Mouse (Mus musculus) heart, adult 2 months (tissue): Measurements from ENCODE around the gene Lin9. TPM values are rescaled to one million over a fixed set of nuclear protein-coding genes. Genes with fewer than 3 reads are reported as not detected.

ENCODE experiments used
- DNase-seq, 2 experiments: peaks; one replicate each; pipeline ENCODE4 v3.0.0; 2021
- H3K27ac ChIP-seq: fragments of 200-600 bp; 2 replicates; pipeline ENCODE4 v1.8.1; 2022
- H3K27me3 ChIP-seq: fragments of 200-500 bp; 2 replicates; pipeline ENCODE4 v1.6.1; 2012; ENCODE audit warnings: mild to moderate bottlenecking, low read length, inconsistent platforms, mixed read lengths; ENCODE audit not compliant: control insufficient read depth, insufficient read depth
- H3K36me3 ChIP-seq: fragments of 200-500 bp; 2 replicates; pipeline ENCODE4 v1.6.1; 2012; ENCODE audit warnings: low read length, inconsistent platforms; ENCODE audit not compliant: control insufficient read depth, insufficient read depth
- H3K4me1 ChIP-seq: fragments of 200-500 bp; 2 replicates; pipeline ENCODE4 v1.6.1; 2011; ENCODE audit warnings: low read length; ENCODE audit not compliant: control insufficient read depth, insufficient read depth
- H3K4me3 ChIP-seq: fragments of 200-600 bp; 2 replicates; pipeline ENCODE4 v1.8.1; 2022
- H3K79me2 ChIP-seq: fragments of 200-500 bp; replicated peaks from 2 replicates; pipeline ENCODE4 v1.6.1; 2012; ENCODE audit warnings: mild to moderate bottlenecking, inconsistent platforms, low read length, moderate library complexity, mixed read lengths; ENCODE audit not compliant: control insufficient read depth, insufficient read depth
- H3K9ac ChIP-seq: fragments of 200-500 bp; 2 replicates; pipeline ENCODE4 v1.6.1; 2012; ENCODE audit warnings: low read depth, mild to moderate bottlenecking, control low read depth, inconsistent platforms, low read length, mixed read lengths
- CTCF ChIP-seq: fragments of 200-600 bp; IDR thresholded peaks from 2 replicates; pipeline ENCODE4 v1.8.1; 2022; ENCODE audit warnings: antibody characterized with exemption, mild to moderate bottlenecking, moderate library complexity
- EP300 ChIP-seq: fragments of 200-500 bp; IDR thresholded peaks from 2 replicates; pipeline ENCODE4 v1.6.1; 2011; ENCODE audit warnings: low read depth, low read length, control low read depth; ENCODE audit not compliant: insufficient read depth
- POLR2A ChIP-seq: fragments of 200-500 bp; IDR thresholded peaks from 2 replicates; pipeline ENCODE4 v1.6.1; 2011; ENCODE audit warnings: mild to moderate bottlenecking, low read depth, low read length, control low read depth; ENCODE audit not compliant: insufficient read depth
- WGBS: fragments of 180-500 bp; shearing (Covaris S2); methylation state at CpG from one replicate; pipeline ENCODE4 v1.1.7; 2018; 5-methylcytosine and 5-hydroxymethylcytosine counted together
- intact Hi-C: fragments of 180-260 bp; cut with DNase I; formaldehyde crosslinking; loops from one replicate; pipeline ENCODE4 v1.15.1; 2025
- polyA plus RNA-seq: library from polyadenylated mRNA; depleted of rRNA; stranded (reverse); fragments of >200 nt; gene quantifications from 2 replicates; pipeline ENCODE4 v1.2.3, GENCODE M21; 2012
- total RNA-seq, 2 experiments: library from RNA; stranded (reverse); gene quantifications; 2 replicates each; pipeline ENCODE4 v1.2.3; 2021

The Lin9 gene
- total and polyA plus RNA-seq, 3 experiments: 1.5 to 2.4 (median 2.2) TPM

GRCm38 (mm10) chr1:180696626-180697352 is 55.8 kb downstream of the Lin9 start, which contains the start of gene Mixl1:
Gene Mixl1, minus strand, starts transcription at chr1:180697034.
- no peaks in the 10 kb centered on the region for H3K4me1 ChIP-seq
- WGBS: 1% methylated on average over 79 of the region's 79 CpGs
- no peak for DNase-seq
- TF ChIP-seq POLR2A (no peak), EP300 (no peak), CTCF (no peak)
- peak within 1 kb of the TSS; percentile 14; the same call in 1 of the 2 replicates for H3K4me3 ChIP-seq
- H3K9ac ChIP-seq: no peak within 1 kb of the TSS
- intact Hi-C loops: no loop called here
- H3K79me2 ChIP-seq: no peaks in the 10 kb centered on the region
- H3K36me3 ChIP-seq: no peaks in the 10 kb centered on the region
- H3K27ac ChIP-seq: no peak within 1 kb of the TSS
- peaks cover 8% of the 10 kb centered on the region for H3K27me3 ChIP-seq

GRCm38 (mm10) chr1:180698063-180698462 is 57.1 kb downstream of the Lin9 start:
- 77% methylated on average over 5 of the region's 5 CpGs for WGBS
- Histone ChIP-seq H3K36me3 (no peaks in the 10 kb centered on the region), H3K79me2 (no peaks in the 10 kb centered on the region), H3K4me1 (no peaks in the 10 kb centered on the region), H3K27me3 (peaks cover 8% of the 10 kb centered on the region), H3K27ac (no peak overlapping the region), H3K4me3 (no peak overlapping the region), H3K9ac (no peak overlapping the region)
- DNase-seq: no peak
- intact Hi-C loops: no loop called here
- TF ChIP-seq EP300 (no peak), CTCF (no peak), POLR2A (no peak)

- Histone ChIP-seq H3K9ac (no peak overlapping the region), H3K4me1 (no peaks in the 10 kb centered on the region), H3K27me3 (no peaks in the 10 kb centered on the region; the same call in 1 of the 2 replicates), H3K79me2 (no peaks in the 10 kb centered on the region), H3K4me3 (no peak overlapping the region), H3K27ac (no peak overlapping the region), H3K36me3 (no peaks in the 10 kb centered on the region)
- intact Hi-C loops: no loop called here
- TF ChIP-seq EP300 (no peak), POLR2A (no peak), CTCF (no peak)
- 45% methylated on average over 6 of the region's 6 CpGs for WGBS
- DNase-seq: no peak
Observed at GRCm38 (mm10) chr1:180703400-180703799, 62.5 kb downstream of the Lin9 start.

GRCm38 (mm10) chr1:180707368-180707767 is 66.4 kb downstream of the Lin9 start:
- H3K4me1 ChIP-seq: no peaks in the 10 kb centered on the region
- no peaks in the 10 kb centered on the region for H3K36me3 ChIP-seq
- intact Hi-C loops: no loop called here
- no peak for DNase-seq
- no peaks in the 10 kb centered on the region for H3K27me3 ChIP-seq
- TF ChIP-seq EP300 (no peak), CTCF (no peak), POLR2A (no peak)
- no peaks in the 10 kb centered on the region for H3K79me2 ChIP-seq
- no peak overlapping the region for H3K27ac ChIP-seq
- 48% methylated on average over 3 of the region's 3 CpGs for whole genome bisulfite sequencing
- no peak overlapping the region for H3K9ac ChIP-seq
- no peak overlapping the region for H3K4me3 ChIP-seq

GRCm38 (mm10) chr1:180707813-180708212 is 66.9 kb downstream of the Lin9 start:
- no peaks in the 10 kb centered on the region for H3K36me3 ChIP-seq
- no peaks in the 10 kb centered on the region for H3K79me2 ChIP-seq
- H3K4me3 ChIP-seq: no peak overlapping the region
- intact Hi-C loops: no loop called here
- H3K27ac ChIP-seq: no peak overlapping the region
- H3K4me1 ChIP-seq: no peaks in the 10 kb centered on the region
- no peak overlapping the region for H3K9ac ChIP-seq
- no peaks in the 10 kb centered on the region for H3K27me3 ChIP-seq
- no peak for DNase-seq
- 75% methylated on average over 3 of the region's 3 CpGs for WGBS
- no peak for TF ChIP-seq POLR2A
- no peak for TF ChIP-seq EP300
- no peak for TF ChIP-seq CTCF

- Histone ChIP-seq H3K79me2 (no peaks in the 10 kb centered on the region), H3K9ac (no peak overlapping the region), H3K36me3 (no peaks in the 10 kb centered on the region), H3K4me3 (no peak overlapping the region), H3K4me1 (no peaks in the 10 kb centered on the region), H3K27ac (no peak overlapping the region), H3K27me3 (no peaks in the 10 kb centered on the region)
- 47% methylated on average over 14 of the region's 14 CpGs for WGBS
- TF ChIP-seq EP300 (no peak), POLR2A (no peak), CTCF (no peak)
- intact Hi-C loops: no loop called here
- DNase-seq: no peak
Observed at GRCm38 (mm10) chr1:180708935-180709776, 68.2 kb downstream of the Lin9 start.
